In genomic region chrX:22249016-22249415, GRCm38 (mm10) we compare ENCODE assay signal across 17 mouse cellular contexts.
"Had no signal": no experiment of that assay in that cellular context is flagged by ENCODE, and none has a peak within 500 bp of the region (broad histone marks: within the 10 kb centered on the region; RNA-seq: fewer than 3 reads in every experiment).

No protein-coding gene starts in this region.

- H3K4me1 ChIP-seq: kidney, embryonic 15.5 days; midbrain, embryonic 12.5 days; midbrain, embryonic 15.5 days had no signal

- H3K4me3 ChIP-seq: kidney, embryonic 15.5 days; left cerebral cortex, adult 2 months; midbrain, embryonic 12.5 days; midbrain, embryonic 15.5 days; myocyte had no signal

- H3K4me2 ChIP-seq: kidney, embryonic 15.5 days; liver, embryonic 11.5 days; lung, embryonic 14.5 days; midbrain, embryonic 12.5 days; midbrain, embryonic 15.5 days had no signal

- DNase-seq: kidney, adult 2 months; kidney, postnatal 10 days; kidney, postnatal 36 days; layer of hippocampus, postnatal 36 days; liver, postnatal 0 days; lung, embryonic 14.5 days; thymus, adult 18-20 months; thymus, postnatal 36 days had no signal

- ATAC-seq: liver, postnatal 0 days; lung, postnatal 0 days; midbrain, embryonic 15.5 days had no signal

- H3K9me3 ChIP-seq: kidney, embryonic 15.5 days; midbrain, embryonic 12.5 days; midbrain, embryonic 15.5 days had no signal

- H3K27ac ChIP-seq: kidney, embryonic 15.5 days; left cerebral cortex, adult 2 months; liver, embryonic 14.5 days; macrophage; midbrain, embryonic 12.5 days; midbrain, embryonic 15.5 days had no signal

- H3K9ac ChIP-seq: kidney, embryonic 15.5 days; liver, embryonic 14.5 days; liver, postnatal 0 days; lung, embryonic 14.5 days; midbrain, embryonic 12.5 days; midbrain, embryonic 15.5 days had no signal

- H3K36me3 ChIP-seq: kidney, embryonic 15.5 days; midbrain, embryonic 12.5 days; midbrain, embryonic 15.5 days had no signal

- H3K27me3 ChIP-seq: kidney, embryonic 15.5 days; midbrain, embryonic 12.5 days; midbrain, embryonic 15.5 days had no signal
